Mouse (Mus musculus) left cerebral cortex, postnatal 14 days (tissue): ENCODE results near the gene Zdhhc4. TPM values are rescaled to one million over a fixed set of nuclear protein-coding genes. Genes with fewer than 3 reads are reported as not detected.

Experiments used
- DNase-seq, 2 experiments: peaks; one replicate each; pipeline ENCODE4 v3.0.0; 2021 to 2022; ENCODE audit warnings: low spot score in 2 of 2, mixed read lengths in 1 of 2
- intact Hi-C: fragments of 180-260 bp; cut with DNase I; formaldehyde crosslinking; loops from one replicate; pipeline ENCODE4 v1.15.1; 2025
- total RNA-seq, 2 experiments: library from RNA; stranded (reverse); gene quantifications; 2 replicates each; pipeline ENCODE4 v1.2.3; 2021

Zdhhc4 gene
- total RNA-seq, 2 experiments from 2014 or later = 35.8 to 37.4 TPM

DNA sequence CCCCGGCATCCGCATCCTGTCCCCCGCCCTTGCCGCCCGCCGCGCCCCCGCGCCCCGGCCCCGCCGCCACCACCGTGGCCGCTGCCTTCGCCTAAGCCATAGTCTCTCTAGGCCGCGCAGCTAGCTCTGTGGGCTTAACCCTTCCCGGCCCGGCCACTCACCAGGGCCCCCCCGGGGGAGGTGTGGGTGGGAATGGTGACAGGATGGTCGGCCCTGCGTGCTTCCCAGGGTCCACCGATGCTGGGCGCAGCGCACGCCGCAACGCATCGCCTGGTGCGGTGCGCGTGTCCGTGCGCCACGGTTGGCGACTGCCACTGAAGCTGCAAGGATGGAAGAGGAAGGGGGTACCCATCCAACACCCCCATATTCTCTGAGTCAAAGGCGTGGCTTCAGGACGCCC is 35.7 kb downstream of the Zdhhc4 start, which contains the start of gene Zfp853:
Zfp853 (minus strand) TSS at position 220 of the 400 bp plus-strand sequence.
- intact Hi-C loops = no loop called here
- no peak for DNase-seq

DNA sequence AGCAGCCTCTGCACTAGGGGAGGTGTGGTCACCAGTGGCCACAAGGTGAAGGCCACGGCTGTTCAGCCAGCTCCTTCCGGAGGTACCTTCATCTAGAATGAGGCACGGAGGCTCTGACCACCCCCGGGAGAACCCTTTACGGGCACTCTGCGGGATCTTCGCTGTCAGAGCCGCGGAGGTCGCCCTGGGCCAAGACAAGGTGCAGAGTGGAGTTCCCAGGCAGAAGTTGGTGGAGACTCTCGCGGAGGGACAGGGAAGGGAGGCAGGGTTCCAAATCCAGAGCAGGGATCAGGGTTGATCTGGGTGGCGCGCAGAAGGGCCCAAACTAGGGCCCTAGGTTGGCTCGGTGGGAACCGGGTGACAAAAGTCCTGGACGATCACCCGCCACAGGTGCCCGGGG is 36.2 kb downstream of the Zdhhc4 start:
- DNase-seq = no peak
- intact Hi-C loops = no loop called here

DNA sequence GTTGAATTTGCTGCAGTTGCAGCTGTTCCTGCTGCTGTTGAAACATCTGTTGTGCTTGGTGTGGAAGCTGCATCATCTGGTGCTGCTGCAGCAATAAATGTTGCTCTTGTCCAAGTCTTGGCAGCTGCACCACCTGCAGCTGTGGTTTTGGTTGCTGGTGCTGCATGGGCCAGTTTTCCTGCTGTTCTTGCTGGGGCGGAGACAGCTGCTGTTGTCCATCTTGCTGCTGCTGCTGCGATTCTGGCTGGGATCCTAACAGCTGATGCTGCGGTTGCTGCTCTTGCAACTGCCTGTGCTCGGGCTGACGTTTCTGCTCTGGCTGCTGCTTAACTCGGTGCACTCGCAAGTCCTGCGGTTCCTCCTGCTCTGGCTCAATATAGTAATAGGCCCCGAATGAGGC is 39.8 kb downstream of the Zdhhc4 start:
- intact Hi-C loops = no loop called here
- DNase-seq = no peak

DNA sequence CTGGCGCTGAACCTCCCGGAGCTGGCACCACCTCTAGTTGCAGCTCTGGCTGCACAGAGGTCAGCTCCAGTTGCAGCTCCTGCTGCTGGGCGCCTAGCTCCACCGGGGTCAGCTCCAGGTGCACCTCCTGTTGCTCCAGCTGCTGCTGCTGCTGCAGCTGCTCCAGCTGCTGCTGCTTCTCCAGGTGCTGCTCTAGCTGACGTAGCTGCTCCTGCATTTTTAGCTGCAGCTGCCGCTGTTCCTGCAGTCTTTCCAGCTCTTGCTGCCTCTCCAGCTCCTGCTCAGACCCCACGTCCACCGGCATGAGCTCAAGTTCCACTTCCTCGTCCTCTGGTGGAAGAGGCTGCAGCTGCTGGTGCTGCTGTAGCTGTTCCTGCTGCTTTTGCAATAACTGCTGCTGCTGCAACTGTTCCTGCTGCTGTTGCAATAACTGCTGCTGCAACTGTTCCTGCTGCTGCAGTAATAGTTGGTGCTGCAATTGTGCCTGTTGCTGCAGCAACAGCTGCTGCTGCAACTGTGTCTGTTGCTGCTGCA is 40.6 kb downstream of the Zdhhc4 start:
- intact Hi-C loops = no loop called here
- DNase-seq = no peak

DNA sequence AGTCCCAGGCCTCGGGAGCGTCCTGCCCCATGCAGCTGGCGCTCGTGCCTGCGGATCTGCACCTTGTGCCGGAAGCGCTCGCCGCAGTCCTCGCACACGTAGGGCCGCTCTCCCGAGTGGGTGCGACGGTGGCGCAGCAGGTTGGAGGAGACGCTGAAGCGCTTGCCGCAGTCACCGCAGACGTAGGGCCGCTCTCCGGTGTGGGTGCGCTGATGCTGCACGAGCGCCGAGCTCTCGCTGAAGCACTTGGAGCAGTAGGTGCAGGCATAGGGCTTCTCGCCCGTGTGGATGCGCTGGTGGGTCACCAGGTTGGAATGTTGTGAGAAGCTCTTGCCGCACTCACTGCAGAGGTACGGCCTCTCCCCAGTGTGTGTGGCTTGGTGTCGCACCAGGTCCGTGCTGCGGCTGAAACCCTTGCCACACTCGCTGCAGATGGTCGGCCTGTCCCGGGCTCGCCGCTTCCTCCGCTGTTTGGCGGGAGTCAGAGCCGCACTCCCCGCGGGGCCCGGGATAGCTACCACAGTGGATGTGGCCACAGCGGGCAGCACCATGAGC is 41.2 kb downstream of the Zdhhc4 start:
- no peak for DNase-seq
- intact Hi-C loops = no loop called here

DNA sequence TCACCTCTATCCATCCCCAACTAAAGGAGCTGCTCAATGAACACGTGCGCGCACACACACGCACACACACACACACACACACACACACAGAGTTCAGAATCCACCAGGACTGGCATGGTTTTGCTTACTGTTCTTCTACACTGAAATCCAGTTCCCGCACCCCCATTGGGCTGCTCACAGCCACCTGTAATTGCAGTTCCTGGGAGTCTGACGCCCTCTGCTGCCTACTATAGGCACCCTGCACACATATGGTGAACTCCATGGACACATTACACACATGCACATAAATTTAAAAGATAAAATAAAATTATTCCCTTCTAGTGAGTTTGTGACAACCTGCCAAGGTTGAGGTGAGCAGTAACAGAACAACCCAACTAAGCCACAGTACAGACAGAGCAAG is 44.3 kb downstream of the Zdhhc4 start:
- no peak for DNase-seq
- intact Hi-C loops = no loop called here

DNA sequence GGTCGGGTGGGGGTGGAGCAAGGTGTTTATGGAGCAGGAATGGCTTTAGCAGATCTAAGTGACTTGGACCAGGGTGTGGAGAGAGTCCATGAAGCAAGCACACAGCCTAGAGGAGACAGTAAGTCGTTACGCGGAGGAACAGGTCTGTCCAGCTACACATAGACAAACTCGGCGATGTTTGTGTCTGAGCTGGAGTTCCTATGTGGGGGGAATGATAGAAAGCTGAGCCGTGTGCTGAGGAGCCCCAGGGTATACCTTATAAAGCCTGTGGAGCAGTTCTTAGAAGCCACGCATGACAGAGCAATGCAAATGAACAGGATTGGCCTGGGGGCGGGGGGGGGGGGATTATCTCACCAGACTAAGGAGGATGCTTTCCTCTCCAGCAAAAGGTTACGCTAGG is 49.8 kb downstream of the Zdhhc4 start:
- no peak for DNase-seq
- intact Hi-C loops = no loop called here

DNA sequence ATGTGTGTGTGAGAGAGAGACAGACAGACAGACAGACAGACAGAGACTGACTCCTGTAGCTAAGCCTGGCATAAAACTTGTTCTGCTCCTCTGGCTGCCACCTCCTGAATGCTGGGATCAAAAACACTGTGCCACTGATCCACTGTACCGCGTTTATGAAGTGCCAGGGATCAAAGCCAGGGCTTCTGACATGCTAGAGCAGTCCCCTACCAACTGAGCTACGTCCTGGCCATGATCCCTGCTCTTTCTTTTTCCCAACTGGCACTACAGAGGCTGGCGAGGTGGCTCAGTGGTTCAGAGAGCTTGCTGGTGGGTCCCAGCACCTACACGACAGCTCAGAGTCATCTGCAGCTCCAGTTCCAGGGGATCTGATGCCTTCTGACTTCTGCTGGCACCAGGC is 53.3 kb downstream of the Zdhhc4 start:
- DNase-seq = no peak
- intact Hi-C loops = no loop called here

DNA sequence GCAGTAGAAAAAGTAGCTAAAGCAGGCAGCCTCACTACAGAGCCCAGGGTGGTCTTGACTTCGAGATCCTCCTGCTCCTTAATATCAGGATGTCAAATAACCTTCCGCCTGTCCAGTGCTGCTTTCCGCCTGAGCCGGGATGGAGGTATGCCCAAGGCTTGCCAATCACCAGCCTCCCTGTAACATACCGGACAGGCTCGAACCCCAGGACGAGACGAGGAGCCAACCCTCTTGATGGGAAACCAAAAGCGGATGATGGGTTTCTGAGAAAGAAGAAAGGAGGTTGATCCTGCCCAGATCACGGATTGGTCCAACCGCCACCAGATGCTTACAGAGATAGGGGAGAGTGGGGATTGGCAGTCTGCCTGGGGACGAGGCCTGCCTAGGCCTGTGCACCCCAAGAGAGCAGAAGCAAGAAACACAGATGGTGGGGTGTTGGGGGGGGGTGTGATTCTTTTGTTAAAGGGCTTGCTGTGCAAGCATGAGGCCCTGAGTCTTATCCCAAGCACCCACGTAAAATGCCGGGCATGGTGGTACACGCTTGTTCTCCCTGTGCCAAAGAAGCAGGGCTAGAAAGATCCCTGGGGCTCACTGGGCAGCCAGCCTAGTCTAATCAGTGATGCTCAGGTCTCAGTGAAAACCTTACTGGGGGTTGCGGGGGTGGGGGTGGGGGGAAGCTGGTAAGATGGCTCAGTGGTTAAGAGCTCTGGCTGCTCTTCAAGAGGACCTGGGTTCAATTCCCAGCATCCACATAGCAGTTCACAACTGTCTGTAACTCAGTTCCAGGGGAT is 56.3 kb downstream of the Zdhhc4 start:
- intact Hi-C loops = no loop called here
- no peak for DNase-seq

DNA sequence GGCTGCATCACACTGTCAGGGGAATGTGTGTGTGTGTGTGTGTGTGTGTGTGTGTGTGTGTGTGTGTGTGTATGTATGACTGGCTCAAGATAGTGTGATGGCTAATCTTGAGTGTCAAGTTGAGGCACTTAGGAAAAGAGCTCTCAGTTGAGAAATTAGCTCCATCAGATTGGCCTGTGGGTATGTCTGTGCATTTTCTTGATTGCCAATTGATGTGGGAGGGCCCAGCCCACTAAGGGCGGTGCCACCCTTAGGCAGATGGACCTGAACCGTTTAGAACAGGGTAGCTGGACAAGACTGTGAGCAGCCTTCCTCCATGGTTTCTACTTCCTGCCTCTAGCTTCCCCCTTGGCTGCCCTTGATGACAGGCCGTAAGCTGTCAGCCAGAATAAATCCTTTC is 56.9 kb downstream of the Zdhhc4 start:
- intact Hi-C loops = no loop called here
- no peak for DNase-seq

DNA sequence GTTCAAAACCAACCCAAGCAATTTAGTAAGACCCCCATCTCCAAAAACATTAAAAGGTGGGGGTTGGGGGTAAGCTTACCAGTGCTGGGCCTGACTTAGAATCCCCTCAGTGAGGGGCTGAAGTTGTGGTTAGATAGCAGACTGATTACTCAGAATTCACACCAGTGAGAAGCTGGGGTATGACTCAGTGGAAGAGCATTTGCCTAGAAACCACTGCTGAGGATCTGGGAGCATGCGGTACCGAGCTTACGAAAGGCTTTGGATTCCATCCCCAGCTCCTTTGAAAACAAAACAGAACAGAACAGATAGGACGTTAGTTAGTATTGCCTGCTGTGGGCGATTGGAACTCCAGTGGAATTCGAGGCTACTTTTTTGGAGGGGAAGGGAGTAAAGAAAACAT is 57.4 kb downstream of the Zdhhc4 start:
- intact Hi-C loops = no loop called here
- DNase-seq = no peak

DNA sequence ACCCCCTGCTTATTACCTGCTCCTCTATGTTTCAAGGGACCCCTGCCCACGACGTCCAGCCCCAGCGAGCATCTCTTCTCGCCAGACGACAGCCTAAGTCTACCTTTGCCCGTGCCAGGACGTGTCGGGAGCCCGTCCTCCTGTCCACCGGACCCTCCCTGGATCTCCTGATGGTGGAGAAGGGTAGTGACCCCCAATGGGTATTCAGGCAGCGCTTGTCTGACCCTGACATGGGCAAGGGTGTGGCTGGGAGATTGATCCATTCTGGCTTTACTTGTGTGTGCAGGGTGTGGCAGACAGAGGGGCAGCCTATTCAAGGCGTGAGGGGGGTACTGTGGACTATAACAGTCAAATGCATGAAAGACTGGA is 58.9 kb downstream of the Zdhhc4 start:
- intact Hi-C loops = no loop called here

DNA sequence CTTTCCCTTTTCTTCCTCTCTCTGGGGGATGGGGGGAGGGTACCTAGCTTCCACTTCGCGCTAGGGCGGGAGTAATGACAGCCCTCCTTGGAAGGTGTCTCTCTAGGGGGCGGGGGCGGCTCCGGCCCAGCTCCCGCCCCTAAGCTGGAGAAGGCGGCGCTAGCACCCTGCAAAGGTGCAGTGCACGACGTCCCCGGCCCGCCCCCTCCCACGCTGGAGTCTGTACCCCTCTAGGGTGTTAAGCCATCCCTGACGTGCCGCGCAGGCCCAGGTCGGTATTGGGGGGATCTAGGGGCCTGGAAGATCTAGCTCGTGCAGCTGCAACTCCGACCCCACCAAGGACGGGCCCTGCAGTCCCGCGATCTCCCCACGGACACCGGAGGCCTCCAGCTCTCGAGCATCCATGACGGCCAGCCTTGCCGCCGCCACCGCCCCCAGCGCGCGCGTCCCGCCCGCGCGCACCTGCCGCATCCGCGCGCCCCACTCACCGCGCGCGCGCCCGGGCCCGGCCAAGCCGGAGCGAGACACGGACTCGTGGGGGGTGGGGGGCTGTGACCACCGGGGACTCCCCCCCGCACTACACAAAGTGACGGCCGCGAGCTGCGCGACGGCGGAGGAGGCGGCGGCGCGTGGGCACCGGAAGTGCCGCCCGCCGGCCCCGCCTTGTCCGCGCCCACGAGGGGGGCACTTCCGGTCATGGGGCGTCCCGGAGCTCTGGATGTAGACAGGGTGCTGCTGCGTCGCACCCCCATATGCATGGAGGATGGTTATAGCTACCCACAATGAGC is 59.5 kb downstream of the Zdhhc4 start, which contains the start of gene Zfp316:
Zfp316 (minus strand) TSS at position 660 of the 788 bp plus-strand sequence.
- DNase-seq = peak; percentile 74 to 78
- intact Hi-C loops = no loop called here

More for the DNA sequence above, 58.9 kb downstream of the Zdhhc4 start:
- no peak for DNase-seq

DNA sequence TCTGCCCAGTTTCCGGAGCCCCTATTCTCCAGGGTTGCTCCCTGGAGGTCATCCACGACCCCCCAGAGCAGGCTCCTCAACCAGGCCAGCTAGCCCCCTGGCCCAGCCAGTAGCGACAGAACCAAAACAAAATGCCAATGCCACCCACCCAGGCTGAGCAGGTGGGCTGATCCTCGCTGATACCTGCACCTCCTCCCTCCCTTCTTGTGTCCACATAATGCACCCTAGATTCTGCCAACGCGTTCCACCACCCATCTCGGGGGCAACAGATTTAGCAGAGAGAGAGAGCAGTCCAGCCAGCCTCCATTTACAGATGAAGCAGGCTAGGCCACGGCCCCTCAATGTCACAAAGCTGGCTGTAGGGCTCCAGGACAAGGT is 60.1 kb downstream of the Zdhhc4 start:
- intact Hi-C loops = no loop called here
- DNase-seq = no peak

DNA sequence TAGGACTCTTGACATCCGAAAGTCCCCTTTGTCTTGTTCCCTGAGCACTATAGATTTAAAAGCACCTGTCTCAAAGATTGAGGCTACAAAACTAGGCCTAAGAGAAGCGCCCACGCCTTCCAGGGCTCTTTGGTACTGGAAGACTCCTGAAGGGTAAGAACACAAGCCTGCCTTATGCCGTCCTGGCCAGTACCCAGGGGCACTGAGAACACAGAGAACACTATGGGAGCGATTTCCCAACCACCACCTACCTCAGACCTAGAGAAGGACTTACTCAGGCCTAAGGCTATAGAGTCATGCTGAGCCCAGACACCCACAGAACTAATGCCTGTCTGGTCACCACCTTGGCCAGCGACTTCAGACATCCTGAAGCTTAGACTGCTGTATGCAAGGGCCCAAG is 62.3 kb downstream of the Zdhhc4 start:
- no peak for DNase-seq
- intact Hi-C loops = no loop called here

Other genes with a start within 250 kb of the Zdhhc4 start
- 10 to 100 TPM; 38.8 to 41.0 TPM for gene Rnf216, start 216.3 kb downstream of the Zdhhc4 start, total RNA-seq
- under 1 TPM; 0.11 to 0.13 TPM for gene Olfr718-ps1, start 181.7 kb downstream of the Zdhhc4 start, total RNA-seq
- 10 to 100 TPM; 15.2 to 15.6 TPM for gene Rbak, start 148.5 kb downstream of the Zdhhc4 start, total RNA-seq
- not detected for gene Spdye4b, start 148.2 kb downstream of the Zdhhc4 start, total RNA-seq
- gene Spdye4a, start 102.4 kb downstream of the Zdhhc4 start, total RNA-seq = not detected
- gene Zfp12, start 94.1 kb downstream of the Zdhhc4 start, total RNA-seq = 10 to 100 TPM; 24.6 to 28.2 TPM
- gene Zfp316, start 59.2 kb downstream of the Zdhhc4 start, total RNA-seq = 10 to 100 TPM; 20.1 to 20.5 TPM
- gene Zfp853, start 35.6 kb downstream of the Zdhhc4 start, total RNA-seq = 1 to 10 TPM; 7.8 to 8.3 TPM
- 10 to 100 TPM; 22.2 to 22.3 TPM for gene E130309D02Rik, start 13.9 kb downstream of the Zdhhc4 start, total RNA-seq
- gene Grid2ip, start 28.1 kb upstream of the Zdhhc4 start, total RNA-seq = 1 to 10 TPM; 1.4 to 1.9 TPM
- gene Kdelr2, start 74.6 kb upstream of the Zdhhc4 start, total RNA-seq = 10 to 100 TPM; 41.3 to 43.4 TPM
- 10 to 100 TPM; 24.8 to 25.7 TPM for gene Daglb, start 135.3 kb upstream of the Zdhhc4 start, total RNA-seq
- 100 to 1,000 TPM; 403 TPM for gene Rac1, start 198.8 kb upstream of the Zdhhc4 start, total RNA-seq